Mouse (Mus musculus) B cell, adult 2 months (primary cell): ENCODE results near the gene Ube2q2.
"Not testable (repeated sequence)": the region's sequence is repeated elsewhere in the genome, so short reads cannot be mapped to it uniquely, and the experiment has no call there.

Source experiments
- DNase-seq, 2 experiments: peaks; one replicate each; pipeline ENCODE4 v3.0.0; 2022

The Ube2q2 gene

DNA sequence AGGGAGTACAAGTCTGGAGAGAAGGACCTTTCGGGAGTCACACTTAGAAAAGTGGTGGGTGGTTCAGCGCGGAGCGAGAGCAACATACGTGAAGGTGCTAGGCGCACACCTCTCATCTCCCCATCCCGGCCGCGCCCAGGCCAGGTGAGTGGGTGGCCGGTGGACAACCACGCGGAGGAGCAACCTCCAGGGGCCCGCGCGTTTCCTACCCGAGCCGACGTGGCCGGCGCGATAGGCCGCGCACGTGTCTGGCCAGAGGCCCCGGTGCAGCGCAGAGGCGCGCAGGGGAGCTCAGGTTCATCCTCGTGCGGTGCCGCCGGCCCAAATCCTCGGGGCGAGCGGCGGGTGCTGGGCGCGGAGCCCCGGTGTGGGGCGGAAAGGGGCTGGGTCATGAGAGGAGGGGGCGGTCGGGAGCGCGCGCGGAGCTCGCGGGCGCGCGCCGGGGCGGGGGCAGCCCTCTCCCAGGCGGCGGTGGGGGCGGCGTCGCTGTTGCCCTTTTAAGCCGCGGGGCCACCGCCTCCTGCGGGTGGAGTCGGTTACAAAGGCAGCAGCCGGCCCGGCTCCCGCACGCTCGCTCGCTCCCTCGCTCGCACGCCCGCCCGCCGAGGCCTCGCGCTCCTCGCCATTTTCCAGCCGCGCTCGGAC lies at the start of gene Ube2q2:
Ube2q2 (plus strand) TSS at position 1 of the 645 bp plus-strand sequence.
- peak; percentile 64 to 70 for DNase-seq

DNA sequence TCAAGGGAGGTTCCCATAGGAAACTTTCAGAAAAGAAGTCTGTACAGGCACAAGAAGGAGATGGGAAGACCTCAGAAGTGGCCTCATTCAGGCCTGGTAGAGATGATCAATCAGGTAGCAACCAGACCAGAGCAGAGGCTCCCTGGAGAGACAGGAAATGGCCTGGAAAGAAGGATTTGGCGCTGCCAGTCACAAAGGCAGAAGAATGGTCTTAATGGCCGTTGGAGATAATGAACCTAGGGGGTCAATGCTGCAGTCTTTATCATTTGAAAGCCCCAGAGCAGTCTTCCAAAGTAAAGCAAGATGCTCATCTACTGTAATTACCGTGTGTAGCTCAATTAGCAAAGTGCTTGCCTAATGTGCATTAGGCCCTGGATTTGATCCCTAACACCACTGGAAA lies 47.5 kb upstream of the Ube2q2 start:
- no peak for DNase-seq

DNA sequence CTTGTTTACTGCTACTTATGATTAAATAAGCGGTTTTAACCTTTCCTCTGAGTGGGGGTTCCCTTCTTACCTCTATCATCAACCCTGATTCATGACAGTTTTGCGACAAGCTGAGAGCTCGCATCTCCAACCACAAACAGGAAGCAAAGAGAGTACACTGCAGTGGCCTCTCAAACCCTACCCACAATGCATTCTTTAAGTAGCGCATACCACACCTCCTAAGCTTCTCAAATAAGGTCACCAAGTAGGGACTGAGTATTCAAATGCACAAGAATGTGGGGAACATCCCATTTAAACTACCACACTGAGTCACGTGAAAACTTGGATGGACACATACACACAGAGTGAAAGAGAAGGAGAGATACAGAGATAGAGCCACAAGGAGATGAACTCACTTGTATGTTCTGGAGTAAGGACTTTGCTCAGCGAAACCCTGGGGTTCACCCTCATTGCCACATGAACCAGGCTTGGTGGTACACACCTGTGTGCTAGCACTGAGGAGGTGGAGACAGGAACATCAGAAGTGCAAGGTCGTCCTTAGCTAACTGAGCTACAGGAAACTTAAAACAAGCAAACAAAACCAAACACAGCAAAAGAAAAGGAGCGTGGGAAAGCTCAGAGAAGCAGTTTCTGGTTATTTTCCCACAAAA lies 46.3 kb upstream of the Ube2q2 start:
- DNase-seq = no peak

DNA sequence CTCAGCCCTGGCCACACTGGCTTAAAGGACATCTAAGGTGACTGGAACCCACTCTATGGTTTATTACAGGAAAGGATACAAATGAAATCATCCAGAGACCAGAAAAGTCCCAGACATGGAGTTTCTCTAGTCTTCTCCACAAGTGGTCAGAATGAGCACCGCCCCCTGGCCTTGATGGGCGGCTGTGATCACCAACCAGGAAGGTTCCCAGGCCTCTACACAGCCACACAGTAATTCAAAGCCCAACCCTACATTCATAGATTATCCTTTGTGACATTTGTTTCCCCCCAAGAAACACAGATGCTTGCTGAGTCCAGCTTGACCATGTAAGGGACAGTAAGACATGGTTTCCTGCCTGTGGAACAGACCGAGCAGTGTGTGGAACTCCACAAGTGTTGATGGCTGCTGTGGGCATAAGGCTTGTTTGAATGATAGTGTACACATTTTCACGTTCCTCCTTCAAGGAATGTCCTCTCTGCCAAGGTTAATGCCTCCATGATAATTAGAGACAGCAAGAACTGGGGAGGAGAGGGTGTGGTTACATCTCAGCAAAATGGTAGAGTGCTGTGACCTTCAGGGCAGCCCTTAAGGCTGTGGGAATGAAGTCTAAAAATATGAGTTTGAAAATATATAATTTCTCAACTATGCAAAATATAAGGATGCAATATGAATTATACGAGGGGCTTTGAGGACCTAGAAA lies 45.6 kb upstream of the Ube2q2 start:
- DNase-seq = no peak

DNA sequence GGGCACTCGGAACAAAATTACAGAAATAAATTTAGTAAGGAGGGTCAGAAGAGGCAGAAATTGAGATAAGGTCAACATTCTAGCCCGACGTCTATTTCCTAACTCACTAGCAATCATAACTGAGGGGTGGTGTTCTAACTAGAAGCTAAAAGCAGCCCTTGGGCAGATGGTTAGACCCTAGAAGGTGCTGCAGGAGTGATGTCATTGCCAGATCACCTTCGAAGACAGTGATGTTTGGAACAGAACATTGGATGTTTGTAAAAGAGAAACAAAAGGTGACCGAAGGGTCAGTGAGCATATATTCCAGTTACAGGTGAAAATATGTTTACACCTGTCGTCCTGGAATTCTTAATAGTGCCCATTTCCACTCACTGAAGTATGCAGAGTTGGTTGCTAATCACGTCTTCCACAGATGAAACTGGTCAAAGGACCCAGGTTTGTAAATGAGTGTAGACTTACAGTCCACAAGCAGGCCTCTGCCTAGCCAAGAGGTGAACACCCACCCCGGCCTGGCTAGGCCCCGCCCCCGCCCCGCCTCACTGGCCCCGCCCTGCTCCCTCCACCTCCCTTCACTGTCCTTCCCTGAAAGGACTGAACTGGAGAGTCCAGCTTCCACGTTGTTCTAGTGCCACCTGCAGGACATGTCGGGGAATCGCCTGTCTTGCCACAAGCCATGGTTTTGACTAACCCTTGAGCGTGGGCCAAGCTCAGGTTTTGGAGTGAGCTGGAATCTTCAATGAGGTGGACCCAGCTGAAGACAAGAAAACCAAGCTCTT lies 38.4 kb upstream of the Ube2q2 start:
- DNase-seq = peak; percentile 76 to 80

DNA sequence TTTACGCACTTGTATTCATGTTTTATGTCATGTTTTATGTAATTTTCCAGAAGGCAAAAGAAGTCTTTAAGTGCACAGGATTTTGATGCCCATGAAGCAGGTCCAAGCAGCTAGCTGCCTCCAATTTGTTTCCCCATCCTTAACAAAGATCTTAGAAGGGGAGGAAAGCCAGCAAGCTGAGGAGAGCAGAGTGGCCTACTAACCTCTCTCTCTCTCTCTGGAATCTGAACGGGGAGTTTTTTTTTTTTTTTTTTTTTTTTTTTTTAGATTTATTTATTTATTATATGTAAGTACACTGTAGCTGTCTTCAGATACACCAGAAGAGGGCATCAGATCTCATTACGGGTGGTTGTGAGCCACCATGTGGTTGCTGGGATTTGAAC lies 37.8 kb upstream of the Ube2q2 start:
- DNase-seq = not testable (repeated sequence)

DNA sequence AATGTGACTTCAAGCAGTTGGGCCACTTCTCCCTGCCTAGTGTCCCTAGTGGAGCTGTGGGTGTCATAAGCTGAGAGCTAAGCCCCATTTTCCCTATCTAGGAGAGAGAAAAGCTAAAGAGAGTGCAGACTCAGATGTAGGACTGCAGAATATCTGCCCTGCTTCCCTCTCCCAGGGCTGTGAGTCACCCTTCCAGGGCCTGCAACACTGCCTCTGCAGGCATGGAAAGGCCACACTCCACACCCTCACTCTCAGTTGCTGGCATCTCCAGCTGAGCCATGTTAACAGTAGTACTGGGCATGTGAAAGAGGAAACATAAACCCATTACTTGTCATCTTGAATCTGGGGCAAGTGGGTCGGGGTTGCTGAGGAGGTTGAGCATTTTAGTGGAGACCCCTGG lies 33.9 kb upstream of the Ube2q2 start:
- no peak for DNase-seq

DNA sequence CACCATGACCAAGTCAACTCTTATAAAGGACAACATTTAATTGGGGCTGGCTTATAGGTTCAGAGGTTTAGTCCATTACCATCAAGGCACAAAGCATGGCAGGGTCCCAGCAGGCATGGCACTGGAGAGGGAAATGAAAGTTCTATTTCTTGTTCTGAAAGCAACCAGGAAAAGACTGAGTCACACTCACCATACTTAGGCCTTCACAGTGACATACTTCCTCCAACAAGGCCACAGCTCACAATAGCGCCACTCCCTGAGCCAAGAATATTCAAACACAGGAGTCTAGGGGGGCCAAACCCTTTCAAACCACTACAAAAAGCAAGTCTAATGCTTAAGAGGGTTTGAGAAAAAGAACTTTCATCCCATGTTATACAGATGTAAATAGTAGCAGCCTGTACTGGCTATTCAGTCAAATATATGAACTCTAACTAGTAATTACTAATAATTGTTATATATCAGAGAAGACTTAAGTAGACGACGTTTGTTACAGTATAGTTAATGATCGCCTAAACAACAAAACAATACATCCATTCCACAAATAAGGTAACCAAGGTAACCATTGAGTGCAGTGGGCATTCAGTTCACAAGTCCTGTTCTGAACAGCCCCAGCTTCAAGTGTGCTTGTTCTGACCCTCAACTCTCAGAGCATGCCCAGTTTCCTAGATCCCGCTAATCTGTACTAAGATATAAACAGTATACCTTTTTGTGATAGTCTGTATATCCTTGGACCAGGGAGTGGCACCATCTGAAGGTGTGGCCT lies 31.2 kb upstream of the Ube2q2 start:
- no peak for DNase-seq

DNA sequence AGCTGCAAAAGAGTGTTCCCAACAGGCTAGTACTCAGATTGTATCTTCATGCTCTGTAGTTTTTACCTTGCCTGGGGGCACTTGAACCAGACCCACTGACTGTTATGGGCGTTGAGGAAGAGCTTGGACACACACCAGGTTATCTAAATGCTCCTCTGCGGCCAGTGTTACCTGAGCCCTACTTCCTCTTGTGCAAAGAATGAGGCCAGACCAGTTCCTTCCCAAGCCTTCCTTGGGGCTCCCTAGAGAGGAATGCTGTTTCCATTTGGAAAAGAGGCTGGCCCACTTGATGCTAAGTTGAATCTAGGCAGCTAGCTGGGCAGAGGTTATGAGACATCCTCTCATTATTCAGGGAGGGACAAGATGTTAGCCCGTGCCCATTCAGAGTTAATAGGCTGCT lies 26.1 kb upstream of the Ube2q2 start:
- DNase-seq = no peak

DNA sequence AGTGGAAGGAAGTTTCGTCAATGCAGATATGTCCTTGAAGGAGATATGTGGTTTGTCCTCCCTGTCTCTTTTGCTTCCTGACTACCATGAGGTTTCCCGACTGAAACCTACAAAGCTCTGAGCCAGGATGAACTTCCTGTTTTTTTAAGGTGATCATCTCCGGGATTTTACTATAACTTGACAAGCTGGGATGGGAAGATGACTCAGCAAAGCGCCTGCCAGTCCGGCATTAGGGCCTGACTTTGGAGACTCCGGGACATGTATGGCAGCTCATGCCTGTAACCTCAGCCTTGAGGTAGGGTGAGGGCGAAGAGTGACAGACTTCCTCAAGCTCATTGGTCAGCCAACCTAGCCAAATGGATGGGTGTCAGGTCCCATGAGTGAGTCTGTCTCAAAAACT lies 22.9 kb upstream of the Ube2q2 start:
- DNase-seq = no peak

DNA sequence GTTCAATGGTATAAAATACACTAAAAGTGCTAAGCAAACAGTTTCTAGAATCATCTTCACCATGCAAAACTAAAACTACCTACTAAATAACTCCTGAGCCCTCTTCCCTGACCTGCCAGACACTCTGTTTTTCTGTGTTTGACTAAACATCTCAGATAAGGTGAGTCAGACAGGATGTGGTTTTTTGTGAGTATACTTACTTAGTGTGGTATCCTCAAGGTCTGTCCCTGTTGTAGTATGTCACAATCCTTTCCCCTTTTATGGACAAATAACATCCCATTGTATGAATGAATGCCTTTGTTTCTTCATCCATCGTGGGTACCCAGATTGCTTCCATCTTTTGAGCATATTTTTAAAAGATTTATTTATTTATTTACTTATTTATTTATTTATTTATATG lies 22.4 kb upstream of the Ube2q2 start:
- DNase-seq = no peak

DNA sequence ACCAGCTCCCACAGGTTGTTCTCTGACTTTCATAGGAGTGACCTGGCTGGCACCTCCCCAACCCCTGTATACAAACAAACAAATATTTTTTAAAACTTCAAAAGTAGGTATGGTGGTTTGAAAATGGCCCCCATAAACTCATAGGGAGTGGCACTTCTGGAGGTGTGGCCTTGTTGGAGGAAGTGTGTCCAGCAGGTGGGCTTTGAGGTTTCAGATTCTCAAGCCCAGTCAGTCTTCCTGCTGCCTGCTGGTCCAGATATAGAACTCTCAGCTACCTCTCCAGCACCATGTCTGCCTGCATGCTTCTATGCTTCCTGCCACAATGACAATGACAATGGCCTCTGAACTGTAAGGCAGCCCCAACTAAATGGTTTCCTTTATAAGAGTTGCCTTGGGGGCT lies 16.8 kb upstream of the Ube2q2 start:
- no peak for DNase-seq

DNA sequence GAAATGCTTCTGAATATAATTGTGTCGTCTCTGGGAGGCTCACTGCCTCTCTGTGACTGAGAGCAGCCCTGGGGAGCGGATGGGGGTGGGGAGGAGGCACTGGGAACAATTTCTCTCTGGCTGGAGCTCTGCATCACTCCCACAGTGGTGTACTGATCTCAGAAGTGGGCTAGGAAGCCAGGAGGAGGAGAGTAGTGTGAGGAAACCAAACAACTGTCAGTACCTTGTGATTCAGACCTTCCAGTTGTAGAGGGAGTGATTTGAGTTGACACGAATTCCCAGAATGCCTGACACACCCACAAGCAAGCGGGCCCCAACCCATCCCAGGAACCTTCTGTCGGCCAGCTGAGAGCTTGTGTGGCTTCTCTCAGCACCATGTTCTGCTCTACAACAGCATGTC lies 12.1 kb upstream of the Ube2q2 start:
- DNase-seq = no peak

DNA sequence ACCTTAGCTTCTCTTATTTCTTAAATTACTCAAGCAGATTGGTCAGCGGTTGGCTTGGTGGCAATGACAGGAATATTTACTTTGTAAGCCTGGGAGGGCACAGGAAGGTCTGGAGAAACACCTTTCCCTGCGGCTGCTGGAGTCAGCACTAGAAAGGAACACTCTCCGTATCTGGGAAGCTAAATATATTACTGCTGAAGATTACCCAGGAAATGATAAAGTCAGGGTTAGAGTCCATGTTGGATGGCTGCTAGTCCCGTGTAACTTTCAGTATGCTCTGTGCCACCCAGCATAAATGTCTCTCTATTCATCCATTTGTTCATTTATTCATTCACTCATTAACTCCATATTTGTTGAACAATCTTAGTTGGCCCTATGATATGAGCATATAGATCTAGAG lies 11.5 kb upstream of the Ube2q2 start:
- no peak for DNase-seq

DNA sequence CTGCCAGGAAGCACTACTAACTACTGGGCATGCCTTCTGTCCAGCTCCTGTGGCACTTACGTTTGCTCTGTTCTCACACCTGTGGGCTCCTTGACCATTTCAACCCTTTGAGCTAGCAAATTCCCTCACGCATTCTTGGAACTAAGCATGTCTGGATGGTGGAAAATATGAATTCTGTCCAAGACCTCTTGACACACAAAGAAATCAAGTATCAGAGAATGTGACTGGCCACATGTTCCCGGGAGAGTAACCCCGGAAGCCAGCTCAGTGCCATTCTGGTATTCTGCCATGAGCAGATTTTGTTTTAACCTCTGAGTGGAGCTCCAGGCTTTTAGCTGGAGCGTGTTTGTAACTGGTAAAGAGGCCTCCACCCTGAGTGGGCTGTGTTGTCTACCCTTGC lies 8.7 kb upstream of the Ube2q2 start:
- DNase-seq = no peak

DNA sequence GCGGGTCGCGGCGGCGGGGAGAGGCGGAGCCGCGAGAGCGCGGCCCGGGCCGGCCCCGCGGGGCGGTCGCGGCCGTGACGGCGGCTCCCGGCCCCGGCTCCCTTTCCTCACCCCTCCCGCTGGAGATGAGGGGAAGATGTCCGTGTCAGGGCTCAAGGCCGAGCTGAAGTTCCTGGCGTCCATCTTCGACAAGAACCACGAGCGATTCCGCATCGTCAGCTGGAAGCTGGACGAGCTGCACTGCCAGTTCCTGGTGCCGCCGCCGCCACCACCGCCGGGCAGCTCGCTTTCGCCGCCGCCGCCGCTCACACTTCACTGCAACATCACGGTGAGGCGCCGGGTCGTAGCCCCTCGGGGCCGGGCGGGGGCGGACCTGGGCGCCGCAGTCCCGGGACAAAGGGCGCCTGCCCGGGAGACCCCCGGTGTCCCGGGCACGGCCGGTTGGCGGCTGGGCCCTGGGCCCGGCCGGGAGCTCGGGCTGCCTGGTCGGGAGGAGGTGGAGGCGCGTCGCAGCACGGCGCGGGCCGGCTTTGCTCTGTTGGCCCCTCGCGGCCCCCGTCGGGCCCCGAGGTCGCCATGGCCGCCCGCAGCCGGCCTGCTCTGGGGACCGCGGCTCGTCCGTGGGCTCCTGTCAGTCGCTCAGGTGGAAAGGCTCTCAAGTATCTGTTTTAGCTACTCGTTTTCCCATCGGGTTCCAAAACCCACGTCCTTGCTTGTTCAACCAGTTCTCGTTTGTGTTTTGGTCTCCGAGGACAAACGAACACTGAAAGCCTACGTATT lies 1.0 kb downstream of the Ube2q2 start:
- DNase-seq = peak; percentile 64 to 70

DNA sequence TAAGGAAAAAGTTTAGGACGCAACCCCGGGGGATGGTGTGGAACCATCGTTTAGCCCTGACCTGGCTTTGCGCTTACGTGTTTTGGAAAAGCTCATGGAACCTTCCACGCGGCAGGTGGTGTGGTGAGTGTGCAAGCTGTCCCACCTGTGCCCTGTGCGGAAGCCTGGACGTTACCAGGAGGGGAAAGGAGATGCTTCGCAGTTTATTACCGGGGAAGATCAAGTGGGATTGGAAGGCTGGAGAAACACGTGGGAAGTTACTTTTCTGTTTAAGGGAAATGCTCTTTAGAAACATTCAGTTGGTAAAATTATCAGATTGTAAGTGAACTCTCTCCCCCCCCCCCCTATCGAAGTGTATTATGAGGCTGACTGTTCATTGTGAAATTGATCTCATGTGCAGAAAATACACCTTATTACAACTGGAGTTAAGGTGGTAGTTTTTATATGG lies 1.6 kb downstream of the Ube2q2 start:
- DNase-seq = no peak

DNA sequence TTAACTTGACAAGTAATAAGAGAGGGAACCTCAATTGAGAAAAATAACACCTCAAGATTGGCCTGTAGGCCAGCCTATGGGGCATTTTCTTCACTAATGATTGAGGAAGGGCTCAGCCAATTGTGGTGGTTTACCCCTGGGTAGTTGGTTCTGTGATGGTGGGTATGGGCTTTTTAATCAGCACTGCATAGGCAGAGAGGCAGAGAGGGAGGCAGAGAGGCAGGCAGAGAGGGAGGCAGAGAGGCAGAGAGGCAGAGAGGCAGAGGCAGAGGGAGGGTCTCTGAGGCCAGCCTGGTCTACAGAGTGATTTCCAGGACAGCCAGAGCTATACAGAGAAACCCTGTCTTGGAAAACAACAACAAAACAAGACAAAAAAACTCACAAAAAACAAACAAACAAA lies 2.4 kb downstream of the Ube2q2 start:
- DNase-seq = no peak

DNA sequence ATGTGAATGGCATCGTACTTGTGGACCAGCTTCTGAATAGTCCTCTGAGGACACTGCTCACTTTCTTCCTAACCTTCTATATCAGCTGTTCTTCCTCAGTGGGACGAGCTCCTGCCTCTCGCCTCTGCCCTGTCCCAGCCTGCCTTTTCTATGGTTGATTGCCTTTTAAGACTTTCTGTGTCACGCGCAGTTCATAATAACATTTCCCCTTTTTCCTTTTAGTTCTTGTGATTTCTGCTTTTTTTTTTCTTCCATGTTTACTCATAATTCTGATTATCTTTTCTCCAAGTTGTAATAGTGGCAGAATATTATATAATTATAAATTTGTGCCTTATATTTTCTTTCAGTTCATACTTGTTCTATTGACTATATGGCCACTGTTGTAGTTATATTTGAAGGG lies 4.3 kb downstream of the Ube2q2 start:
- peak in 1 of 2 experiments; percentile 11 for DNase-seq

DNA sequence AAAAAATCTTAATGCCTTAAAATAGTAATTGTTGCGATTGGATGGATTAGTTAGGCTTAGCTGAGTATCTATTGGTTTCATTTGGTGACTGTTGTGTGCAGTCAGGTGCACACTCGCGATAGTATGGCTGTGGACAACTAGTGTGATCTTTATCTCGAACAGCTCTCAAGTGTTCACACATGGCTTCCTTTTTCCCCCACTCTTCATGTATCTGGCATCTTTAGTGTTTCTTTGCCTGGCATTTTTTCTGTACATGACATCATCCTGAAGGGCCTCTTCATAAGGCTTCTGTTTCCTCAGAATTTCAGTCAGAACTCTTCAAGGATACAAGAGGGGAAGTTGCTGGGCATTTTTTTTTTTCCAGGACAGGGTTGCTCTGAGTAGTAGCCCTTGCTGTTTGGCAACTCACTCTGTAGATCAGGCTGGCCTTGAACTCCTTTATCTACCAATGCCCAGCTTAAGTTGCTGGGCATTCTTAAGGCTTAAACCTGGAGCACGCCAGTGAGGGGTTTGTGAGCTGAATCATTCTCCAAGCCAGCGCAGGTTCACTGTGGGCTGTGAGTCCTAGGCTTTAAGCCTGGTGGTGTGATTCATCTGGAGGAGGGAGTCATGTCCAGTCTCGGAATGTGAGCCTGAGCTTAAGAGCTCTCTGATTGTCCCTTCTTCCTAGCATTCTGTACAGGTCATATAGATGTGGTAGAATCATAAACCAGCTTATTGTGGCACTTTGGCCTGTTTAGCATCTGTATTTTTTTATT lies 22.2 kb downstream of the Ube2q2 start:
- DNase-seq = no peak

DNA sequence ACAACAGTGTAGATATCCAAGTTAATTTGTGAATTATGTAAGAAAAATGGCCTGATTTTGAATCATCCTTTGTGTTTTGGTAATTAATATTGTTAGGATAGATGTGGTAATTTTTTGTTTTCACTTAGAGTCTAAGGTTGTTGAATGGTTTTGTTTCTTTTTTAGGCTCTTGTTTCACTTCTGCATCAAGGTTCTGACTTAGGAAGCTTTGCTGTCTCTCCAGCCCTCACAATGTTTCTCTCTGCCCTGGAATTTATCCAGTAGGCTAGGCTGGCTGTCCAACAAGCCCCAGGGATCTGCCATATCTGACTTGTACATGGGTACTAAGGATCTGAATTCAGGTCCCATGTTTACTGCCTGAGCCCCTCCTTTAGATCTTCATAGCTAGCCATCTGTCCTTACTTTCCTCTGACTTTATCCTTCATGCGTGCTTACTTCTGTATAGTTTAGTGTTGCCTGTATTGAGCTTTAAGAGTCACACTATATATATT lies 23.6 kb downstream of the Ube2q2 start:
- peak; percentile 9 to 10 for DNase-seq
